Mouse (Mus musculus): ENCODE results near the gene Lgalsl. TPM values are rescaled to one million over a fixed set of nuclear protein-coding genes. Genes with fewer than 3 reads are reported as not detected.

The Lgalsl gene
- 26.0 and 29.3 TPM in 2 replicates for polyA plus RNA-seq (2014; fragmentation: Nextera tagmentation; extraction: Ambion mirVana)

DNA sequence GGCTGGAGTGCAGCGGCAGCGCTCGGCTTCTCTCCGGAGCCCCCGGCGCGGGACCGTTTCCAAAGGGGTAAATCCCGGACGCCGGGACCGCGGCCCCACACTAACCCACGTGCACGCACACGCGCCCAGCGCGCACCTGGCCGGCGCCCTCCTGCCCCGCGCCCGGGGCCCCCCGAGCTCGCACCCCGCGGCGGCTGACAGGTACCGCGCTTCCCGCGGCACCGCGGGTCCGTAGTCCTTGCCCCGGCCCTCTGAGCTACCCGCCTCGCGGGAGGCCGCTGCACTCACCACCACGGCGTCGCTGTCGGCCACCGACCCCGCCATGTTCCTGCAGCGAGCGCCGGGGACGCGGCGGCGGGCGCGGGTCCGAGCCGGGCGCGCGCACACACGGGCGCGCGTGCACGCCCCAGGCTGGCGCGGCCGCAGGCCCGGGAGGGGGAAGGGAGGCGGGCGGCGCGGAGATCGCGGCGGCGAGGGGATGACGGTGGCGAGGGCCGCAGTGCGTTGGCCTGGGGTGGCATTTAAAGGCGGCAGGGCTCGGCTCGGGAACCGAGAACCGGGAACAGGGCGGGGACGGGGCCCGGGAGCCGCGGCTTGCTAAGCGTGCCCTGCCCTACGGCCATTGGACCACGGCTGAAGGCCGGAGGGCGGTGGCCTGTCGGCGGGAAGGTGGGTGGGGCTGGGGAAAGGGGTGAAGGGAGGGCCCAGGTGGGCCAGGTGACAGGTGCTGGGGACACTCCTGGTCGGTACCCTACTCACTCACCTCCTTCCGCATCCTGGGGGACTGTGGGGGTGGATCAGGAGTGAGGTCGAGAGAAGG, at the start of gene Lgalsl:
TSS of gene Lgalsl (minus strand) at position 371 of the 820 bp plus-strand sequence.
- ATAC-seq (ENCODE audit: insufficient read depth, low FRiP score, low TSS enrichment) = peak; percentile 90
- Histone ChIP-seq H3K9ac (ENCODE audit: low read length) (peak within 1 kb of the TSS; percentile 91), H3K27me3 (ENCODE audit: control insufficient read depth, insufficient read depth, low read length) (0 out of 2 replicates have a peak, but pooled peaks cover 3% of the 10 kb centered on the region), H3K4me1 (ENCODE audit: control insufficient read depth, insufficient read depth, low read length) (peaks cover 7% of the 10 kb centered on the region), H3K4me2 (ENCODE audit: low read depth) (peak within 1 kb of the TSS; percentile 80), H3K36me3 (ENCODE audit: control insufficient read depth, insufficient read depth, low read length) (no peaks in the 10 kb centered on the region), H3K9me3 (ENCODE audit: control insufficient read depth, low read length) (no peaks in the 10 kb centered on the region), H3K27ac (ENCODE audit: low read depth, low read length) (peak within 1 kb of the TSS; percentile 70; the same call in 1 of the 2 replicates), H3K4me3 (ENCODE audit: low read depth, low read length) (peak within 1 kb of the TSS; percentile 89)
- peak; percentile 77 for DNase-seq (ENCODE audit: low spot score)
- WGBS = under 1% methylated on average over 66 of the region's 102 CpGs

DNA sequence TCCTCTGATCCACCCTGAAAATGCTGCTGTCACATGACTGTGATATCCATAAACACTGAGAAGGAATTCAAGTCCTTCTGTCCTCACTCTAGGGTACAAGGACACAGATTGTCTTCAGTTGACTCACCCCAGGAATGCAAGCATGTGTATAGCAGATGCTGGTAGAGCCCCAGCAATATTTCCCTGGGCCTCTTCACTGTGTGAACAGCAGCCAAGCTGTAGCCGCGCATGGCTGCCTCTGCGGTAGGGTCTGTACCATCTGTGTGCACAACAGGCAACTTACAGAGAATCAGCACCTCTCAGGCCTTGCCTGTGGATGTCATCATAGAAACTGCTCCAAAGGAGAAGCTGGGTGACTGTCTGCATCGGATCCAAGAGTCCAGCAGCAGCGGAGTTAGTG, 47.8 kb upstream of the Lgalsl start:
- 70% methylated on average over 5 of the region's 5 CpGs for WGBS
- no peaks in the 10 kb centered on the region for H3K4me1 ChIP-seq (ENCODE audit: control insufficient read depth, insufficient read depth, low read length)
- DNase-seq (ENCODE audit: low spot score) (no peak), ATAC-seq (ENCODE audit: insufficient read depth, low FRiP score, low TSS enrichment) (no peak)
- H3K27me3 ChIP-seq (ENCODE audit: control insufficient read depth, insufficient read depth, low read length) = no peaks in the 10 kb centered on the region
- no peaks in the 10 kb centered on the region for H3K9me3 ChIP-seq (ENCODE audit: control insufficient read depth, low read length)
- no peak overlapping the region for H3K9ac ChIP-seq (ENCODE audit: low read length)
- no peak overlapping the region for H3K27ac ChIP-seq (ENCODE audit: low read depth, low read length)
- no peak overlapping the region for H3K4me2 ChIP-seq (ENCODE audit: low read depth)
- no peaks in the 10 kb centered on the region for H3K36me3 ChIP-seq (ENCODE audit: control insufficient read depth, insufficient read depth, low read length)
- no peak overlapping the region for H3K4me3 ChIP-seq (ENCODE audit: low read depth, low read length)

DNA sequence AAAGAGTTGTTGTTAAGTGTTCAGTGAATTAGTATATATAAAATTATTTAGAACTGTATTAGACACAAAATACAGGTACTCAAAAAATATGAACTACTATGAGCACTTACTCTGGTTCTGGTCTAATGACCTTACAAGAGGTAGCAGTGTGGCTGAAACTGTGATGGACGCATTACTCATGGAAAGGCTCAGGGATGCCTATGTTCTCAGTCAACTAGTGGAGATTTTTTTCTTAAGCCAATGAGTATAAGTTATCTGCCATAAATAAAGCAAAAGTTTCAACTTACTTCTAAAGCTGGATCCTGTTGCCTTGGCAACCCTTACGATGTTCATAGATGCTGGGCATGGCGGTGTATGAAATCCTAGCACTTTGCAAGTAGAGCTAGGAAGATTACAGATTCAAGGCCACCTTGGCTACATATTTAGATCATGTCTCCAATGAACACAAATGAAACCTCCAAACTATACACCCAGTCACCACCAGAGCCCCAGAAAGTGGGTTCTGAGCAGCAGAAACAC, 46.8 kb upstream of the Lgalsl start:
- no peaks in the 10 kb centered on the region for H3K9me3 ChIP-seq (ENCODE audit: control insufficient read depth, low read length)
- H3K4me1 ChIP-seq (ENCODE audit: control insufficient read depth, insufficient read depth, low read length) = no peaks in the 10 kb centered on the region
- no peak for DNase-seq (ENCODE audit: low spot score)
- ATAC-seq (ENCODE audit: insufficient read depth, low FRiP score, low TSS enrichment) = no peak
- no peak overlapping the region for H3K4me2 ChIP-seq (ENCODE audit: low read depth)
- 95% methylated on average over 3 of the region's 3 CpGs for WGBS
- no peaks in the 10 kb centered on the region for H3K27me3 ChIP-seq (ENCODE audit: control insufficient read depth, insufficient read depth, low read length)
- no peak overlapping the region for H3K4me3 ChIP-seq (ENCODE audit: low read depth, low read length)
- H3K9ac ChIP-seq (ENCODE audit: low read length) = no peak overlapping the region
- H3K27ac ChIP-seq (ENCODE audit: low read depth, low read length) = no peak overlapping the region
- no peaks in the 10 kb centered on the region for H3K36me3 ChIP-seq (ENCODE audit: control insufficient read depth, insufficient read depth, low read length)

DNA sequence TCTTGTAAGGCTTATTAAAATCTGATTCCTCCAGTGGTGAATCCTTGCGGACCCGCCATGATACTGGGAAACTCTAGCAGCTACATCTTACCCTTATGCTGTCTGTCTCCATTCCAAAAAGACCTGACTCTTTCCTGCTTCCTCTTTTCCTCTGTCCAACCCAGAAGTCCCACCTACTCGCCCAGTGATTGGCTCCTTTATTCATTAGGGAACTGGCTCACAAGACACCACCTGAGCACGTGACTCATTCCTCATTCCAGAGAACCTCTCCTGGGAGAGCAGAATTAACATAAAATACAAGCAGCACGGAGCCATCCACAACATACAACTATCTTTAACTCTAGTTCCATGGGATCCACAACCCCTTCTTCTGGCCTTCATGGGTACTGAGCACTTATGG, 42.5 kb upstream of the Lgalsl start:
- Histone ChIP-seq H3K27ac (ENCODE audit: low read depth, low read length) (no peak overlapping the region), H3K36me3 (ENCODE audit: control insufficient read depth, insufficient read depth, low read length) (no peaks in the 10 kb centered on the region), H3K4me1 (ENCODE audit: control insufficient read depth, insufficient read depth, low read length) (no peaks in the 10 kb centered on the region), H3K4me3 (ENCODE audit: low read depth, low read length) (no peak overlapping the region), H3K4me2 (ENCODE audit: low read depth) (no peak overlapping the region), H3K9me3 (ENCODE audit: control insufficient read depth, low read length) (no peaks in the 10 kb centered on the region), H3K27me3 (ENCODE audit: control insufficient read depth, insufficient read depth, low read length) (no peaks in the 10 kb centered on the region), H3K9ac (ENCODE audit: low read length) (no peak overlapping the region)
- DNase-seq (ENCODE audit: low spot score) (no peak), ATAC-seq (ENCODE audit: insufficient read depth, low FRiP score, low TSS enrichment) (no peak)
- WGBS = 76% methylated on average over 5 of the region's 5 CpGs

DNA sequence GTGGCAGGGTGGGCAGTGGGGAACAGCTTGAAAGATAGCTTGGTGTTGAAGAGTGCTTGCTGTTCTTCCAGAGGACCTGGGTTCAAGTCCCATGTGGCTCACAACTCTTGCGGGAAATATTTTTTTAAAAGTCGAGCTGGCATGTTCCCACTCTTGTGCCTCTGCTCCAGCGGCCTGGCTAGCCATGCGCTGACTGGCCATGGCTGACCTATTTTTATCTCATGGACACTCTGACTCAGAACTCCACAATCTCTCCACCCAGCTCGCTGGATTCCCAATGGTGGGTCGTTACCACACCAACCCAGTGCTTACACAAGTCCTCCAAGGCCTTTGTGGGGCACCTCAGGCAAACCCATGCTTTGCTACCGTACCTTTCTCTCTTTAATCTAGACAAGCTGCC, 42.1 kb upstream of the Lgalsl start:
- Histone ChIP-seq H3K4me3 (ENCODE audit: low read depth, low read length) (no peak overlapping the region), H3K9me3 (ENCODE audit: control insufficient read depth, low read length) (no peaks in the 10 kb centered on the region), H3K9ac (ENCODE audit: low read length) (no peak overlapping the region), H3K4me2 (ENCODE audit: low read depth) (no peak overlapping the region), H3K4me1 (ENCODE audit: control insufficient read depth, insufficient read depth, low read length) (no peaks in the 10 kb centered on the region), H3K27me3 (ENCODE audit: control insufficient read depth, insufficient read depth, low read length) (no peaks in the 10 kb centered on the region), H3K36me3 (ENCODE audit: control insufficient read depth, insufficient read depth, low read length) (no peaks in the 10 kb centered on the region), H3K27ac (ENCODE audit: low read depth, low read length) (no peak overlapping the region)
- ATAC-seq (ENCODE audit: insufficient read depth, low FRiP score, low TSS enrichment) = no peak
- WGBS = 93% methylated on average over 7 of the region's 7 CpGs
- DNase-seq (ENCODE audit: low spot score) = no peak

DNA sequence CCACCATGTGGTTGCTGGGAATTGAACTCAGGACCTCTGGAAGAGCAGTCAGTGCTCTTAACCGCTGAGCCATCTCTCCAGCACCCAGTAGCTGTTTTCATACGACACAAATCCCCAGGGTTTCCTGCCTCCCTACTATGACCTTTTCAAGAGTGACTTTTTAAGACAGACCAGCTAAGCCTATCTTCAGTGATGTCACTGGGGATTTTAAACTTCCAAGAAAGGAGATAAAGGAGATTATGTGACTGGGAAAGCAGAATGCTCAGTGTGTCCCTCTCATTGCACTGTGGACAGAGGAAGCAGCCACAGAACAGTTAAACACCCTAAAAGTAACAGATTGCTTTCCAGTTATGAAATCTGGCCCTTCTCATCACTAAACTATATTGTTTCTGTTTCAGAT, 41.6 kb upstream of the Lgalsl start:
- no peaks in the 10 kb centered on the region for H3K9me3 ChIP-seq (ENCODE audit: control insufficient read depth, low read length)
- no peak overlapping the region for H3K4me3 ChIP-seq (ENCODE audit: low read depth, low read length)
- H3K27me3 ChIP-seq (ENCODE audit: control insufficient read depth, insufficient read depth, low read length) = no peaks in the 10 kb centered on the region
- 91% methylated on average over 2 of the region's 2 CpGs for WGBS
- no peaks in the 10 kb centered on the region for H3K4me1 ChIP-seq (ENCODE audit: control insufficient read depth, insufficient read depth, low read length)
- H3K4me2 ChIP-seq (ENCODE audit: low read depth) = no peak overlapping the region
- no peaks in the 10 kb centered on the region for H3K36me3 ChIP-seq (ENCODE audit: control insufficient read depth, insufficient read depth, low read length)
- no peak for ATAC-seq (ENCODE audit: insufficient read depth, low FRiP score, low TSS enrichment)
- H3K9ac ChIP-seq (ENCODE audit: low read length) = no peak overlapping the region
- no peak overlapping the region for H3K27ac ChIP-seq (ENCODE audit: low read depth, low read length)
- DNase-seq (ENCODE audit: low spot score) = no peak

DNA sequence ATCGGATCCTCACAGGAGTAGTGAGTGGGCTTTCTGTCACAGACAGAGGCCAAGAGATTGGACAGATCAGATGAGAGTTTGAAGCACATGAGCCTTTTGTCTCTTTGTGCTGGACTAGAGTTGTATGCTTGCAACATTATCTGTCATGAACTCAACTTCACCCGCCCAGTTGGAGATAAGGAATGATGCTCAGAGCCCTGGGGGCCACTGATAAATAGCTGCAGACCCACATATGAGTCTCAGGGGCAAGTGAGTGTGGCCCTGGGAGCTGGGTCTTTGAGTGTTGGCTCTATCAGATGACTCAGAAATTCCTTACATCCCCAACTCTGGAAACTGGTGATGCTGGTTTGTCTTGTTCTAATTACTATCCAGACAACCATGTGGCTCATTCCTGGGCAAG, 39.1 kb upstream of the Lgalsl start:
- Histone ChIP-seq H3K4me2 (ENCODE audit: low read depth) (no peak overlapping the region), H3K27ac (ENCODE audit: low read depth, low read length) (no peak overlapping the region), H3K4me3 (ENCODE audit: low read depth, low read length) (no peak overlapping the region), H3K4me1 (ENCODE audit: control insufficient read depth, insufficient read depth, low read length) (no peaks in the 10 kb centered on the region), H3K9ac (ENCODE audit: low read length) (no peak overlapping the region), H3K27me3 (ENCODE audit: control insufficient read depth, insufficient read depth, low read length) (no peaks in the 10 kb centered on the region), H3K9me3 (ENCODE audit: control insufficient read depth, low read length) (no peaks in the 10 kb centered on the region), H3K36me3 (ENCODE audit: control insufficient read depth, insufficient read depth, low read length) (no peaks in the 10 kb centered on the region)
- DNase-seq (ENCODE audit: low spot score) (no peak), ATAC-seq (ENCODE audit: insufficient read depth, low FRiP score, low TSS enrichment) (no peak)
- WGBS = 87% methylated on average over 2 of the region's 2 CpGs

DNA sequence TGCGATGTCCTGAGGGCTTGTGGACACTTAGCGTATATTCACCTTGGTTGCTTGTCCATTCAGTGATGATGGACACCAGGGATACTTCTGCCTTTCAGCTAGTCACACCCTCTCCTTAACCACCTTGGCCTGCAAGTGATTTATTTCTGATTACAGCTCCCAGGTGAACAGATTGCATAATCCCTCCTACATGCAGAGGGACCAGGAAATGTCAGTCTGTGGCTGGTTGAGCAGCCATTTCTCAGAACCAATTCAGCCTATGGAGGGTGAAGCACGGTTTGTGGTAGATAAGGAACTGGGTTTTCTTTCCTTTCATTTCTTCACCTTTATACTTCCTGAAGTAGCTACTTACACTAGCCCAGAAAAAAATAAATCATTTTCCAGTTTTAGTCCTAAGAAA, 34.6 kb upstream of the Lgalsl start:
- no peak overlapping the region for H3K4me3 ChIP-seq (ENCODE audit: low read depth, low read length)
- no peaks in the 10 kb centered on the region for H3K36me3 ChIP-seq (ENCODE audit: control insufficient read depth, insufficient read depth, low read length)
- no peaks in the 10 kb centered on the region for H3K9me3 ChIP-seq (ENCODE audit: control insufficient read depth, low read length)
- no peak for ATAC-seq (ENCODE audit: insufficient read depth, low FRiP score, low TSS enrichment)
- H3K27me3 ChIP-seq (ENCODE audit: control insufficient read depth, insufficient read depth, low read length) = no peaks in the 10 kb centered on the region
- 92% methylated on average over 3 of the region's 3 CpGs for WGBS
- H3K4me2 ChIP-seq (ENCODE audit: low read depth) = no peak overlapping the region
- DNase-seq (ENCODE audit: low spot score) = no peak
- H3K9ac ChIP-seq (ENCODE audit: low read length) = no peak overlapping the region
- no peak overlapping the region for H3K27ac ChIP-seq (ENCODE audit: low read depth, low read length)
- no peaks in the 10 kb centered on the region for H3K4me1 ChIP-seq (ENCODE audit: control insufficient read depth, insufficient read depth, low read length)

DNA sequence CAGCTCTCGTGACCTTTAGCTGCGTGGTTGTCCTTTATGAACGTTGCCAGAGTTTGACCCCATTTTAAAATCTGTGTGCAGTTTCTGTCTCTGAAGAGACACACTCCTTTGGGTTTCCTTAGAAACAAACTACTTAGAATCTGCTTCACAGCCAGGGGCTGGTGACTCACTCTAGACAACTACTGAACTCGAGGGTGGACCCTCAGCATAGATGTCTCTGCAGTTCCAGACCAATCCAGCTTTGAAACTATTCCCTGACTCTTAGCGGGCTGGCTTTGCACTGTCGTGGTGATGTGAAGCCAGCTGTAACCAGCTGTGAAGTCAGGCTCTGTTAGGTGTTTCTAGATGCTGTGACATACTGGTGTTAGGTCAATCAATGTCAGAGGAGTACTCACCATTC, 33.8 kb upstream of the Lgalsl start:
- Histone ChIP-seq H3K9me3 (ENCODE audit: control insufficient read depth, low read length) (no peaks in the 10 kb centered on the region), H3K36me3 (ENCODE audit: control insufficient read depth, insufficient read depth, low read length) (no peaks in the 10 kb centered on the region), H3K4me1 (ENCODE audit: control insufficient read depth, insufficient read depth, low read length) (peaks cover 2% of the 10 kb centered on the region; the same call in 1 of the 2 replicates), H3K27me3 (ENCODE audit: control insufficient read depth, insufficient read depth, low read length) (no peaks in the 10 kb centered on the region), H3K27ac (ENCODE audit: low read depth, low read length) (no peak overlapping the region), H3K9ac (ENCODE audit: low read length) (no peak overlapping the region), H3K4me2 (ENCODE audit: low read depth) (no peak overlapping the region), H3K4me3 (ENCODE audit: low read depth, low read length) (no peak overlapping the region)
- ATAC-seq (ENCODE audit: insufficient read depth, low FRiP score, low TSS enrichment) (no peak), DNase-seq (ENCODE audit: low spot score) (no peak)
- 70% methylated on average over 6 of the region's 6 CpGs for WGBS
